Mouse (Mus musculus): Measurements from ENCODE around the gene Ppp2r5e. TPM values are rescaled to one million over a fixed set of nuclear protein-coding genes. Genes with fewer than 3 reads are reported as not detected.

Gene Ppp2r5e
- polyA plus RNA-seq, 1 experiment from 2014 or later: 13.6 TPM

GRCm38 (mm10) chr12:75595291-75596153 is 523 bp downstream of the Ppp2r5e start:
- peak; percentile 79 for DNase-seq (ENCODE audit: low spot score)
- peaks cover 11% of the 10 kb centered on the region; the same call in 1 of the 2 replicates for H3K4me1 ChIP-seq (replicated peaks; ENCODE audit: control insufficient read depth, insufficient read depth, low read length)
- peak overlapping the region; percentile 93 for H3K27ac ChIP-seq (ENCODE audit: low read depth)
- H3K9ac ChIP-seq (ENCODE audit: low read length): peak overlapping the region; percentile 96
- peak; percentile 20; the same call in 1 of the 2 replicates for ATAC-seq (replicated peaks; ENCODE audit: low FRiP score, low TSS enrichment, low read depth)
- H3K4me2 ChIP-seq (ENCODE audit: low read length): peak overlapping the region; percentile 86
- H3K9me3 ChIP-seq (ENCODE audit: control insufficient read depth, low read length): no peaks in the 10 kb centered on the region
- H3K4me3 ChIP-seq (ENCODE audit: low read depth, low read length): peak overlapping the region; percentile 97
- H3K27me3 ChIP-seq (replicated peaks; ENCODE audit: control insufficient read depth, insufficient read depth, low read length): no peaks in the 10 kb centered on the region
- H3K36me3 ChIP-seq (ENCODE audit: control insufficient read depth, insufficient read depth, low read length): peaks cover 15% of the 10 kb centered on the region
- WGBS: under 1% methylated on average over 62 of the region's 97 CpGs

GRCm38 (mm10) chr12:75594404-75594803 is 1.6 kb downstream of the Ppp2r5e start:
- H3K4me1 ChIP-seq (replicated peaks; ENCODE audit: control insufficient read depth, insufficient read depth, low read length): peaks cover 11% of the 10 kb centered on the region; the same call in 1 of the 2 replicates
- 41% methylated on average over 5 of the region's 5 CpGs for WGBS
- H3K9ac ChIP-seq (ENCODE audit: low read length): 0 out of 2 replicates have a peak overlapping the region, but pooled peaks have one; percentile 27
- peak overlapping the region; percentile 97 for H3K4me3 ChIP-seq (ENCODE audit: low read depth, low read length)
- ATAC-seq (replicated peaks; ENCODE audit: low FRiP score, low TSS enrichment, low read depth) (no peak), DNase-seq (ENCODE audit: low spot score) (no peak)
- H3K4me2 ChIP-seq (ENCODE audit: low read length): peak overlapping the region; percentile 86
- peaks cover 26% of the 10 kb centered on the region for H3K36me3 ChIP-seq (ENCODE audit: control insufficient read depth, insufficient read depth, low read length)
- H3K27ac ChIP-seq (ENCODE audit: low read depth): no peak overlapping the region
- H3K9me3 ChIP-seq (ENCODE audit: control insufficient read depth, low read length): no peaks in the 10 kb centered on the region
- H3K27me3 ChIP-seq (replicated peaks; ENCODE audit: control insufficient read depth, insufficient read depth, low read length): no peaks in the 10 kb centered on the region

GRCm38 (mm10) chr12:75593817-75594216 is 2.2 kb downstream of the Ppp2r5e start:
- no peak overlapping the region for H3K9ac ChIP-seq (ENCODE audit: low read length)
- WGBS: 49% methylated on average over 4 of the region's 4 CpGs
- H3K27ac ChIP-seq (ENCODE audit: low read depth): no peak overlapping the region
- H3K27me3 ChIP-seq (replicated peaks; ENCODE audit: control insufficient read depth, insufficient read depth, low read length): no peaks in the 10 kb centered on the region
- peaks cover 11% of the 10 kb centered on the region; the same call in 1 of the 2 replicates for H3K4me1 ChIP-seq (replicated peaks; ENCODE audit: control insufficient read depth, insufficient read depth, low read length)
- H3K36me3 ChIP-seq (ENCODE audit: control insufficient read depth, insufficient read depth, low read length): peaks cover 31% of the 10 kb centered on the region
- H3K4me2 ChIP-seq (ENCODE audit: low read length): peak overlapping the region; percentile 86
- no peak for ATAC-seq (replicated peaks; ENCODE audit: low FRiP score, low TSS enrichment, low read depth)
- H3K9me3 ChIP-seq (ENCODE audit: control insufficient read depth, low read length): no peaks in the 10 kb centered on the region
- no peak for DNase-seq (ENCODE audit: low spot score)
- 0 out of 2 replicates have a peak overlapping the region, but pooled peaks have one; percentile 97 for H3K4me3 ChIP-seq (ENCODE audit: low read depth, low read length)

GRCm38 (mm10) chr12:75587501-75587900 is 8.5 kb downstream of the Ppp2r5e start:
- H3K4me3 ChIP-seq (ENCODE audit: low read depth, low read length): no peak overlapping the region
- H3K9ac ChIP-seq (ENCODE audit: low read length): no peak overlapping the region
- H3K4me1 ChIP-seq (replicated peaks; ENCODE audit: control insufficient read depth, insufficient read depth, low read length): no peaks in the 10 kb centered on the region
- ATAC-seq (replicated peaks; ENCODE audit: low FRiP score, low TSS enrichment, low read depth) (no peak), DNase-seq (ENCODE audit: low spot score) (no peak)
- H3K9me3 ChIP-seq (ENCODE audit: control insufficient read depth, low read length): no peaks in the 10 kb centered on the region
- H3K27me3 ChIP-seq (replicated peaks; ENCODE audit: control insufficient read depth, insufficient read depth, low read length): no peaks in the 10 kb centered on the region
- H3K36me3 ChIP-seq (ENCODE audit: control insufficient read depth, insufficient read depth, low read length): peaks cover 45% of the 10 kb centered on the region
- no peak overlapping the region for H3K4me2 ChIP-seq (ENCODE audit: low read length)
- no peak overlapping the region for H3K27ac ChIP-seq (ENCODE audit: low read depth)

- DNase-seq (ENCODE audit: low spot score) (no peak), ATAC-seq (replicated peaks; ENCODE audit: low FRiP score, low TSS enrichment, low read depth) (no peak)
- Histone ChIP-seq H3K4me2 (ENCODE audit: low read length) (no peak overlapping the region), H3K4me3 (ENCODE audit: low read depth, low read length) (no peak overlapping the region), H3K9ac (ENCODE audit: low read length) (no peak overlapping the region), H3K27me3 (replicated peaks; ENCODE audit: control insufficient read depth, insufficient read depth, low read length) (no peaks in the 10 kb centered on the region), H3K4me1 (replicated peaks; ENCODE audit: control insufficient read depth, insufficient read depth, low read length) (no peaks in the 10 kb centered on the region), H3K9me3 (ENCODE audit: control insufficient read depth, low read length) (no peaks in the 10 kb centered on the region), H3K27ac (ENCODE audit: low read depth) (no peak overlapping the region), H3K36me3 (ENCODE audit: control insufficient read depth, insufficient read depth, low read length) (peaks cover 20% of the 10 kb centered on the region)
- WGBS: 81% methylated on average over 3 of the region's 3 CpGs
Measured at GRCm38 (mm10) chr12:75583776-75584175, 12.3 kb downstream of the Ppp2r5e start.

- Histone ChIP-seq H3K4me2 (ENCODE audit: low read length) (no peak overlapping the region), H3K27ac (ENCODE audit: low read depth) (no peak overlapping the region), H3K36me3 (ENCODE audit: control insufficient read depth, insufficient read depth, low read length) (peaks cover 6% of the 10 kb centered on the region; the same call in 1 of the 2 replicates), H3K4me1 (replicated peaks; ENCODE audit: control insufficient read depth, insufficient read depth, low read length) (no peaks in the 10 kb centered on the region), H3K4me3 (ENCODE audit: low read depth, low read length) (no peak overlapping the region), H3K9me3 (ENCODE audit: control insufficient read depth, low read length) (no peaks in the 10 kb centered on the region), H3K27me3 (replicated peaks; ENCODE audit: control insufficient read depth, insufficient read depth, low read length) (no peaks in the 10 kb centered on the region), H3K9ac (ENCODE audit: low read length) (no peak overlapping the region)
- no peak for DNase-seq (ENCODE audit: low spot score)
- ATAC-seq (replicated peaks; ENCODE audit: low FRiP score, low TSS enrichment, low read depth): no peak
- 94% methylated on average over 2 of the region's 2 CpGs for WGBS
Measured at GRCm38 (mm10) chr12:75579076-75579475, 17.0 kb downstream of the Ppp2r5e start.

GRCm38 (mm10) chr12:75577255-75577654 is 18.8 kb downstream of the Ppp2r5e start:
- Histone ChIP-seq H3K9ac (ENCODE audit: low read length) (no peak overlapping the region), H3K4me1 (replicated peaks; ENCODE audit: control insufficient read depth, insufficient read depth, low read length) (no peaks in the 10 kb centered on the region), H3K27me3 (replicated peaks; ENCODE audit: control insufficient read depth, insufficient read depth, low read length) (no peaks in the 10 kb centered on the region), H3K4me2 (ENCODE audit: low read length) (no peak overlapping the region), H3K27ac (ENCODE audit: low read depth) (no peak overlapping the region), H3K36me3 (ENCODE audit: control insufficient read depth, insufficient read depth, low read length) (peaks cover 6% of the 10 kb centered on the region; the same call in 1 of the 2 replicates), H3K4me3 (ENCODE audit: low read depth, low read length) (no peak overlapping the region), H3K9me3 (ENCODE audit: control insufficient read depth, low read length) (no peaks in the 10 kb centered on the region)
- WGBS: 75% methylated on average over 5 of the region's 5 CpGs
- ATAC-seq (replicated peaks; ENCODE audit: low FRiP score, low TSS enrichment, low read depth): no peak
- DNase-seq (ENCODE audit: low spot score): no peak

GRCm38 (mm10) chr12:75572271-75572670 is 23.8 kb downstream of the Ppp2r5e start:
- peaks cover 9% of the 10 kb centered on the region for H3K4me1 ChIP-seq (replicated peaks; ENCODE audit: control insufficient read depth, insufficient read depth, low read length)
- H3K4me2 ChIP-seq (ENCODE audit: low read length): no peak overlapping the region
- H3K4me3 ChIP-seq (ENCODE audit: low read depth, low read length): no peak overlapping the region
- WGBS: 58% methylated on average over 4 of the region's 4 CpGs
- no peaks in the 10 kb centered on the region for H3K27me3 ChIP-seq (replicated peaks; ENCODE audit: control insufficient read depth, insufficient read depth, low read length)
- H3K36me3 ChIP-seq (ENCODE audit: control insufficient read depth, insufficient read depth, low read length): peaks cover 1% of the 10 kb centered on the region; the same call in 1 of the 2 replicates
- no peak overlapping the region for H3K27ac ChIP-seq (ENCODE audit: low read depth)
- ATAC-seq (replicated peaks; ENCODE audit: low FRiP score, low TSS enrichment, low read depth) (no peak), DNase-seq (ENCODE audit: low spot score) (no peak)
- no peaks in the 10 kb centered on the region for H3K9me3 ChIP-seq (ENCODE audit: control insufficient read depth, low read length)
- H3K9ac ChIP-seq (ENCODE audit: low read length): no peak overlapping the region

Measured in intestine, embryonic 14.5 days (tissue).